Mouse (Mus musculus): ENCODE measurements around the gene Vmn2r111.
"Not testable (repeated sequence)": the region's sequence is repeated elsewhere in the genome, so short reads cannot be mapped to it uniquely, and the experiment has no call there.

Vmn2r111 gene

DNA sequence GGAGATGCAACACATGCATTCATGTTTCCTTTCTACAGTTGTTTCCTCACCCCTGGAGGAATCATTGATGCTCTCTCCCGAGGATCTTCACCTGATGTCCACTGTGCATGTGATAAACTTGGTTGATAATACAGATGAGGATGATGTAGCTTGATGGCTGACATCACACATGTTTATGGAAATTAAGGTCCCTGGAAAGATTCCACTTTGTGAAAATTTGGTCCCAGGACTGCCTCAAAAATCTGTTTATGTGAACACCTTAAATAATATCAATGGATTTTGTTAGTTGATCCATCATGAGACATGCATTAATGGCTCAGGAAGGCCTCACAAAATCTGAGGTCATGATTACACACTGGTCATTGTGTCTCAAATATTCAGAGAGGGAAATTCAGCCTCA, at the start of gene Vmn2r111:
TSS of gene Vmn2r111 (minus strand) at position 101 of the 400 bp plus-strand sequence.
- DNase-seq, result not testable (repeated sequence)

DNA sequence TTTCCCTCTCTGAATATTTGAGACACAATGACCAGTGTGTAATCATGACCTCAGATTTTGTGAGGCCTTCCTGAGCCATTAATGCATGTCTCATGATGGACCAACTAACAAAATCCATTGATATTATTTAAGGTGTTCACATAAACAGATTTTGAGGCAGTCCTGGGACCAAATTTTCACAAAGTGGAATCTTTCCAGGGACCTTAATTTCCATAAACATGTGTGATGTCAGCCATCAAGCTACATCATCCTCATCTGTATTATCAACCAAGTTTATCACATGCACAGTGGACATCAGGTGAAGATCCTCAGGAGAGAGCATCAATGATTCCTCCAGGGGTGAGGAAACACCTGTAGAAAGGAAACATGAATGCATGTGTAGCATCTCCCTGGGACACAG, 27.4 kb upstream of the Vmn2r111 start, which contains the start of gene Vmn2r112:
TSS of gene Vmn2r112 (plus strand) at position 301 of the 400 bp plus-strand sequence.
- DNase-seq, result not testable (repeated sequence)

DNA sequence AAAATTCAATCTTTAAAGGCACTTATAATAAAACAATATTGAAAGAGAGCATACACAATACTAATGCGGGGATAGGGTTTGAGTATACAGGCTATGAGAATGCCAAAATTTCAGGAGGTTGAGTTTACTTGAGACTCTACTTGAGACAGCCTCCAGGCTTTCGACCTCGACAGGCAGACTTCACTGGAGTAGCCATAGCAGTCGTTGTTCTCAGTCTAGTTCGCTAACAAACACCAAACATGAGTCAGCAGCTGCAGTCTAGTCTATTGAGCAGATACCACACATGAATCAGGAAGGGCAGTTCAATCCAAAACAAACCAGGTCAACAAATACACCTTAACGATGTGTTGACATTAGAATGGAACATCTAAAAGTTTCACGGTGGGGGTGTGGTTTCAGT, 52.8 kb downstream of the Vmn2r111 start:
- DNase-seq, result not testable (repeated sequence)

DNA sequence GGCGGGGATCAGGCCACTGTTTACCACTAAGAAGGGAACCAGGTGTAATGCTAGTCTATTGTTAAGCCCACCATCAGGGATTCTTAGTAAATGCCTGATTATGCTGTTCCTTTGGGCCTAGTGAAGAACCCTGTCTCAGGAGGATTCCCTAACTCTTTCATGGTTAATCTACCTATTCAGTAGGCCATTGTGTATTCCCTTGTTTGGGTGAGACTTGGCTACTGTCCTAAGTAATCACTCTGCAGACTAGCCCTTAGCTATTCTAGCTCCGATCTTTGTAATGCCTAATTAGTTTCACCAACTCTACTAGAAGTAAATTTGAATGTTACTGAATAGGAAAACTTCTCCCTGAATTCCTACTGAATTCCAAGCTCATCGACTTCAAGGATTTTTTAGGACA, 53.2 kb downstream of the Vmn2r111 start:
- DNase-seq, result not testable (repeated sequence)

DNA sequence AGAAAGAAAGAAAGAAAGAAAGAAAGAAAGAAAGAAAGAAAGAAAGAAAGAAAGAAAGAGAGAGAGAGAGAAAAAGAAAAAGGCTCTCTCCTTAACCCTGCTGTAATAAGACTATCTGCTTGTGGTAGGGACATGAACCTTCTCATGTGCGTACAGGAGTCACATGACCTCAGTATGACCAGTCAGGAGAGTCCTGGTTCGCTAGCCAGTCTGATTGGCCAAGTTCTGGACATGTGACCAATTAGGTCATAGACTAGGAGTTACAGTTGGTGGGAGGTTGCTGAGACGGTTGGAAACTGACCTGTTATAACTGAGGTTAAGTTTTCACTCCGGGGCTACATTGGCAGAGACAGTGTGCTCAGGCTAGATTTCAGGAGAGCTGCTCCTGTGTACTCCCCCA, 76.2 kb downstream of the Vmn2r111 start:
- DNase-seq, result no peak

Measured in cerebellum, adult 18-20 months (tissue).